Mouse (Mus musculus) liver, embryonic 11.5 days (tissue): Measurements from ENCODE around the gene Hpd. TPM values are rescaled to one million over a fixed set of nuclear protein-coding genes. Genes with fewer than 3 reads are reported as not detected.

Source experiments
- ATAC-seq: fragments of 200-750 bp; cut with Nextera tagmentation; replicated peaks from 2 replicates; pipeline ENCODE4 v1.8.0; 2017; ENCODE audit warnings: moderate number of reproducible peaks, mild to moderate bottlenecking, moderate TSS enrichment, moderate library complexity; ENCODE audit not compliant: low FRiP score
- DNase-seq: peaks from one replicate; pipeline ENCODE4 v3.0.0-alpha.2; 2017; ENCODE audit warnings: low spot score
- H3K27ac ChIP-seq: fragments of 300-500 bp; sonication (generic); 2 replicates; pipeline ENCODE4 v1.5.1; 2014; ENCODE audit warnings: mild to moderate bottlenecking, low read depth, low read length, control low read depth
- H3K27me3 ChIP-seq: fragments of 300-500 bp; sonication (generic); replicated peaks from 2 replicates; pipeline ENCODE4 v1.6.1; 2014; ENCODE audit warnings: low read length, mixed read lengths; ENCODE audit not compliant: control insufficient read depth, insufficient read depth
- H3K36me3 ChIP-seq: fragments of 300-500 bp; sonication (generic); 2 replicates; pipeline ENCODE4 v1.6.1; 2014; ENCODE audit warnings: mild to moderate bottlenecking, low read length, moderate library complexity, mixed read lengths; ENCODE audit not compliant: control insufficient read depth, insufficient read depth
- H3K4me1 ChIP-seq: fragments of 300-500 bp; sonication (generic); replicated peaks from 2 replicates; pipeline ENCODE4 v1.6.1; 2014; ENCODE audit warnings: low read length, mixed read lengths; ENCODE audit not compliant: control insufficient read depth, insufficient read depth
- H3K4me2 ChIP-seq: fragments of 300-500 bp; sonication (generic); 2 replicates; pipeline ENCODE4 v1.6.1; 2014; ENCODE audit warnings: mild to moderate bottlenecking, control low read depth, moderate library complexity
- H3K4me3 ChIP-seq: fragments of 300-500 bp; sonication (generic); 2 replicates; pipeline ENCODE4 v1.5.1; 2014; ENCODE audit warnings: low read depth, low read length, control low read depth
- H3K9ac ChIP-seq: fragments of 300-500 bp; sonication (generic); 2 replicates; pipeline ENCODE4 v1.6.1; 2014; ENCODE audit warnings: low read depth, low read length, control low read depth
- H3K9me3 ChIP-seq: fragments of 300-500 bp; sonication (generic); 2 replicates; pipeline ENCODE4 v1.6.1; 2016; ENCODE audit warnings: low read length, inconsistent platforms, mixed read lengths; ENCODE audit not compliant: control insufficient read depth
- WGBS: fragments of 180-500 bp; shearing (Covaris S2); extraction: QIAGEN DNeasy Blood & Tissue Kit; methylation state at CpG from one replicate; pipeline ENCODE4 v1.1.7; 2014; 5-methylcytosine and 5-hydroxymethylcytosine counted together
- polyA plus RNA-seq: library from polyadenylated mRNA; unstranded; fragments of >200 nt; fragmentation: Nextera tagmentation; extraction: Ambion mirVana; gene quantifications from 2 replicates; pipeline ENCODE4 v1.2.1, GENCODE M21; 2014

Gene Hpd
- polyA plus RNA-seq, 1 experiment from 2014 or later: 2.5 TPM

DNA sequence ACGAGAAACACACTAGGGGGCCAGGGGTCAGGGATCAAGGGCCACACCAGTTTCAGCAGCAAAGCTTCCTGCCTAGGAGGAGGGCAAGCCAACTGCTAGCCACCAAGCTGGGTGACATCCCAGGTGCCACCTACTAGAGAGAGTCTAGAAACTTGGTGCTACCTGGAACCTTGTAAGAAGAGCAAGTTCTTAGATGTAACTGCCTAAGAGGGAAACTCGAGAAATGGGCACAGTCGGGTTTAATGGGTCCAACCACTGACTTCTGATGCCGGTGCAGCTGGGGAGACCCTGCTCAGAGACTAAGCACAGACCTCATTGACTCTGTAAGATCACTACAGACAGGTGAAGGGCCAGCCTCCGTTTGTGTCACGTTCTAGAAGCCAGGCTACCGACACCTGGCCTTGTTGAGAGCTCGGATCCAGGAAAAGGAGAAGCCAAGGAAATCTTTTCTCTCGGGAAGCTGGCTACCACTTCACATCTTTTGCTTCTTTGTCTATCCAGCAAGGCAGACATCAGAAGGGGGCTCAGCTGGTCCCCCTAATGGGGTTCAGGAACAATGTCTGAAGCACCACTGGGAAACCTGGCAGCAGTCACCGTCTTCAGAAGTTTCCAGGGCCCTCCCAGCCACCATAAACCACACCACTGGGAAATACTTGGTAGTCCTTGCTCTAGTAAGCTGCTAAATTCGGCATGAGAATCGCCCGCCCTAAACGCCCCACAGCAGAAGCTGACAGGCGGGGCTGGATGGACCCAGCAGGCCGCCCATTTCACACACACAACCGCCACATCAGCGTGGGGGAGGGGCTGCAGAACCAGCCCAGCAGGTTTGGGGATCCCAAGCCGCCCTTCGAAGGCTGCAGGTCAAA, 45.2 kb downstream of the Hpd start:
- H3K4me3 ChIP-seq: peak overlapping the region; percentile 97
- H3K9ac ChIP-seq: peak overlapping the region; percentile 100
- peak overlapping the region; percentile 100 for H3K27ac ChIP-seq
- no peak for DNase-seq
- WGBS: 2% methylated on average over 20 of the region's 20 CpGs
- H3K36me3 ChIP-seq: no peaks in the 10 kb centered on the region
- H3K27me3 ChIP-seq: no peaks in the 10 kb centered on the region
- H3K4me2 ChIP-seq: peak overlapping the region; percentile 100
- no peaks in the 10 kb centered on the region for H3K9me3 ChIP-seq
- ATAC-seq: peak; percentile 33
- peaks cover 66% of the 10 kb centered on the region for H3K4me1 ChIP-seq

DNA sequence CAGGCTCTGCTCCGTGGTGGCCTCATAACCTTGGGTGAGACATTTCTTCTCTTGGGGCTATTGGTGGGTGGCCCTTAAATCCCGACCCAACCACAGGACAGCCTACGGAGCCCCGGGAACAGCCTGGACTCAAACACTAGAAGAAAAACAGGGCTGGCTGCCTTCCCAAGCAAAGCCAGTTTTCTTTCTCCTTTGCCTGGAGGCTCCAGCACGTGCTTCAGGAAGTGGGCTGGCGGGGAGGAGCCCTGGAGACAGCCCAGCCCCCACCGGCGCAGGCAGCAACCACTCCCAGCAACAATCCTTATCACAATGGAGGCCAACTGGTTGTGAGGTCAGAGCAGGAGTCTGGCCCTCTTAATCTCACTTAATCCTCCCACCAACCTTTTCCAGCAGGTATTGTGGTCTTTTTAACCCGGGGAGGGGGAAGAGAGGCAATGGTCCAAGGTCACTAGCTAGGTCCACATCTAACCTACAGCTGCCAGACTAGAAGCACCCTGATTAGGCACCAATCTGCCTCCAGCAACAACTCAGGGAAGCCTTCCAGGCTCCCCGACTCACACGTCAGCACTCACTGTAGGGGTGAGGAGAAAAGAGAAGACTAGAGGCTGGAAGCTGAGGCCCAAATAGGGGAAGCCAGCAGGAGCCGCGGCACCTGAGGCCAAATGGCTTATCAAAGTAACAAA, 46.0 kb downstream of the Hpd start:
- DNase-seq (peak; percentile 86), ATAC-seq (peak; percentile 69)
- H3K4me2 ChIP-seq: peak overlapping the region; percentile 100
- H3K4me1 ChIP-seq: peaks cover 73% of the 10 kb centered on the region
- H3K9ac ChIP-seq: peak overlapping the region; percentile 100
- 2% methylated on average over 13 of the region's 13 CpGs for WGBS
- H3K36me3 ChIP-seq: no peaks in the 10 kb centered on the region
- H3K9me3 ChIP-seq: no peaks in the 10 kb centered on the region
- peak overlapping the region; percentile 100 for H3K27ac ChIP-seq
- H3K27me3 ChIP-seq: no peaks in the 10 kb centered on the region
- peak overlapping the region; percentile 97 for H3K4me3 ChIP-seq

DNA sequence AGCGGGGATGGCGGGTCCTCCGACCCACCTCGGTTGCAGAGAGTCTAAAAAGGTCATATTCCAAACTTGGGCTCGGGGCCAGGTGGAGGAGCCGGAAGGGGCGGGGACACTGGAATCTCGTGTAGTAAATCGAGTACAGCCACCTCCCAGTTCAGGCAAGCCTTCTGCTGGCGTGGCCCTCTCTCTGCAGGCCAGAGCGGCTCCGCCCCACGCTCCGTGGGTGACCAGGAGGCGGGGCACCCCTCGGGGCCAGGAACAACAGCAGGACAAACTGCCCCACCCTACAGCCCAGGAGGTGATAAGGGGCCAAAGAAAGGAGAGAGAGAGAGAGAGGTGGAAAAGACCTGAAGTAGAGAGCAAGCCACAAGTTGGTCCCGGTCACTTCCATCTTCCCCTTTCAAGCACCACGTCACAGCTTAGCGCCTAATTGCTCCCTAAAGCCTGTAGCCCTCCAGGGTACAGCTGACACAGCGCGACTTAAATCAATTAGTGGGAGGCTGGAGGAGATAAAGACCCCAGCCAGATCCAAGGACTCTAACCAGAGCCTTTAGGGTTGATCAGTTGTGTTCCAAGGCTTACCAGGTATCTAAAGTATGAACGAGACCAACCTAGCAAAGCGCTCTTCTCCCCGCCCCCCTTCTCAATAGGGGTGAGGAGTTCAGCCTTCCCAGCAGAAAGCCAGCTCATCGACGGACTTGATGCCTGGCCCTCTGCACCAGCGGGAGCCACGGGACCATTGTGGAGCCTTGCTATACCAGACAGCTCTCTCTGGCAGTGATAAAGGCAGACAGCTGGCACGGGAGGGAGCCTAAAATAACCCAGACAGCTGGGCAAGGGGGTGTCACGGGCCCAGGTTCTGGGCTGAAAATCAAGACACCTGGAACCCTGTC, 46.8 kb downstream of the Hpd start:
- H3K4me1 ChIP-seq: peaks cover 73% of the 10 kb centered on the region
- 6% methylated on average over 30 of the region's 30 CpGs for WGBS
- H3K9me3 ChIP-seq: no peaks in the 10 kb centered on the region
- H3K9ac ChIP-seq: peak overlapping the region; percentile 100
- H3K27ac ChIP-seq: peak overlapping the region; percentile 100
- peak; percentile 75 for DNase-seq
- ATAC-seq: peak; percentile 19
- H3K36me3 ChIP-seq: no peaks in the 10 kb centered on the region
- no peaks in the 10 kb centered on the region for H3K27me3 ChIP-seq
- peak overlapping the region; percentile 97 for H3K4me3 ChIP-seq
- H3K4me2 ChIP-seq: peak overlapping the region; percentile 100

DNA sequence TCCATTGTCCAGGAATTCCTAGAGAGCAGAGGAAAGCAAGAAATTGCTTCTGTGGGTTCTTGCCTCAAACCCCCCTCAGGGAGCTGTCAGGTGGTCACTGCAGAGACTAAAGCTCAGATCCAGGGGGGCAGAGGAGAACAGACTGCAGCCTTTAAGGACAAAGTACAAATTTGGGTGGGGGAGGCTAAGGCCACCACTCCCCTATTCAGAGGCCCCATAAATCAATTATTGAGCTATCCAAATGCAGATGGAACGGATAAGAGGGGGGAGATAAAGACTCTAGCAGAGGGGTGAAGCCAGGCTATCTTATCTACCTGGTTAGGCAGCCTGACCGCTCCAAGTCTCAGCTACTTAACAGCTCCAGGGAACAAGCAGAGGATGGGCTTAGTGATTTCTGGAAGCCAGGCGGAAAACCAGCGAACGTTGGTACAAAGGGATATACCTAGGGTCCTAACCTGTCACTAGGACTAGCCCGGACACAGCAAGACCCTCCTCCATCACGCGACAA, 47.6 kb downstream of the Hpd start:
- WGBS: 37% methylated on average over 8 of the region's 8 CpGs
- peak overlapping the region; percentile 100 for H3K4me2 ChIP-seq
- ATAC-seq (no peak), DNase-seq (no peak)
- H3K36me3 ChIP-seq: no peaks in the 10 kb centered on the region
- no peaks in the 10 kb centered on the region for H3K27me3 ChIP-seq
- peak overlapping the region; percentile 97 for H3K4me3 ChIP-seq
- peak overlapping the region; percentile 100 for H3K9ac ChIP-seq
- H3K9me3 ChIP-seq: no peaks in the 10 kb centered on the region
- H3K27ac ChIP-seq: peak overlapping the region; percentile 100
- H3K4me1 ChIP-seq: peaks cover 73% of the 10 kb centered on the region

DNA sequence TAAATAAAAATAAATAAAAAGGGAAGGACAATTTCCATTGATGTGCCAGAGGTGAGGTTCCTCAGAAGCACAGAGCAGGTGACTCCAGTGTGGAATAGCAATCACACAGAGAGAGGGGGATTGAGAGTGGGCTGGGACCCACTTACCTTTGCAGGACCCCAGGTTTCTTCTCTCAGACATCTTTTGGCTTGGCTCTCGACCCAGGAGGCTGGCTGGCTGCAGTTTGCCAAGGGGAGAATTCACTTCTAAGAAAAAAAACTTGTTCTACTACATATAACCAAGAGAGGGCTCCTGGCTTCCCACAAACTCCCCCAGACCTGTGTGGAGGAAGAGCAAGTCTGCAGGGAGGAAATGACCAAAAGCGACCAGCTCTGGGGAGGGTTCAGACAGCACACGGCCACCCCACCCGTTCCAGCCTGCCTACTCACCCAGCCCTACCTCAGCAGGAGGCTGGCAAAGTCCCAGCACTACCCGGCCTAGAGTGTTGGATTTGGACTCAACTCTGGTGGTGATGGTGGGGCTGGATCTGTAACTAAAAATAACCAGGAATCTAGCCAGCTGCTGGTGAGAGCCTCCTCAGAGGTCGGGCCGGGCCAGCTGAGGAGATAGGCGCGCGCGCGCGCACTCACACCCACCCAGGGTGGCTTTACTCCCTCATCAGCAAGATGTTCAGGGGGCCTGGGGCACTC, 48.2 kb downstream of the Hpd start:
- DNase-seq (no peak), ATAC-seq (no peak)
- H3K9me3 ChIP-seq: no peaks in the 10 kb centered on the region
- no peaks in the 10 kb centered on the region for H3K27me3 ChIP-seq
- 40% methylated on average over 13 of the region's 13 CpGs for WGBS
- H3K4me1 ChIP-seq: peaks cover 72% of the 10 kb centered on the region
- peak overlapping the region; percentile 100 for H3K9ac ChIP-seq
- H3K4me3 ChIP-seq: peak overlapping the region; percentile 97
- no peaks in the 10 kb centered on the region for H3K36me3 ChIP-seq
- peak overlapping the region; percentile 100 for H3K27ac ChIP-seq
- peak overlapping the region; percentile 100 for H3K4me2 ChIP-seq

DNA sequence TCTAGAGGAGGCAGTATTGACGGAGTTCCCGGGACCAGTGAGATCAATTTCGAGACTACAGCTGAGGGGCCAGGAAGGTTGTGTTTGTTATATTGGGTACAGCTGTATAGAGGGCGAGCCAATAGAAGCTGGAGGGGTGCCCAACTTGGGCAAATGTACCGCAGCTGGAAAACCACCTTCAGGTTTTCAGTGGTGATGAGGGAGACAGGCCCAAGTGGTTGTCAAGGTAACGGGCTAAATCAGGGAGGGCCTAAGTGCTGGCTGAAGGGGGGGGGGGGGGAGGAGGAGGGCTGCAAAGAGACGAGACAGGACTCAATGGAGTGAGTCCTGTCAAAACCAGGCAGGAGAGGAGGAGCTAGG, 48.8 kb downstream of the Hpd start:
- DNase-seq: no peak
- WGBS: 53% methylated on average over 7 of the region's 7 CpGs
- Histone ChIP-seq H3K27ac (0 out of 2 replicates have a peak overlapping the region, but pooled peaks have one; percentile 23), H3K4me2 (peak overlapping the region; percentile 6; the same call in 1 of the 2 replicates), H3K4me3 (no peak overlapping the region), H3K9me3 (no peaks in the 10 kb centered on the region), H3K4me1 (peaks cover 74% of the 10 kb centered on the region), H3K27me3 (no peaks in the 10 kb centered on the region), H3K9ac (no peak overlapping the region), H3K36me3 (no peaks in the 10 kb centered on the region)
- ATAC-seq: no peak

DNA sequence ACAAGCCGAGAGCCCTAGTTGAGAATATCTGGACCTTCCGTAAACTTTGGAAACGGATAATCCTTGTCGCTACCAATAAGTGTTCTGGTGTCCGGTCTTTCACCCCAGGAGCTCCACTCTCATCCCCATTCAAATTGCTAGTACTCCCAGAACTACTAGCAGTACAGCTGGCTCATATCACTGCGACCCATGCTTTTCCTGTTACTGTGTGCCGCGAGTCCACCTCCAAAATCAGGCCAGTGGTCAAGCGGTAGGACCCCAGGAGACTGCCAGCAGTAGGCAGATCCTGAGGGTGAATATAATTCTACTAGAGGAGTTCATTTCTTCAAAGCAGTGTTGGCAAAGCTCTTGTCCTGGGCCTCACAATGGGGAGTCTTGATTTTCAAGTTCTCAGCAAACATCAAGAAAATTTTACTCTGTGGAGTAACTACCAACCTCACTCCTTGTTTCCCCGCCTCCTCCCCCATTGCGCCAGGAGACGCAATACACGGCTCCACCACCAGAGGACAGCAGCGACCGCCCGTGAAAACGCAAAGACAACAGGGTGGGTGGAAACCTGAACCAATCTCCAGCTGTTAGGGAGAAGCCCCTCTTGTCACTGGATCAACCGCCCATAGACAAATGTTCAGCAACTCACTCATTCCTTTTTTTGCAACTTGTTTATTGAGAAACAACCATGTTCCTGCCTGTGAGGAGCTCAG, 49.3 kb downstream of the Hpd start:
- H3K4me2 ChIP-seq: peak overlapping the region; percentile 90
- H3K4me3 ChIP-seq: peak overlapping the region; percentile 53; the same call in 1 of the 2 replicates
- no peaks in the 10 kb centered on the region for H3K27me3 ChIP-seq
- H3K9me3 ChIP-seq: no peaks in the 10 kb centered on the region
- peak overlapping the region; percentile 23; the same call in 1 of the 2 replicates for H3K27ac ChIP-seq
- H3K36me3 ChIP-seq: no peaks in the 10 kb centered on the region
- ATAC-seq (no peak), DNase-seq (peak; percentile 86)
- no peak overlapping the region for H3K9ac ChIP-seq
- H3K4me1 ChIP-seq: peaks cover 69% of the 10 kb centered on the region
- 13% methylated on average over 18 of the region's 18 CpGs for WGBS
